Mouse (Mus musculus) adrenal gland, adult 2 months (tissue): ENCODE data around the gene Iqsec1. TPM values are rescaled to one million over a fixed set of nuclear protein-coding genes. Genes with fewer than 3 reads are reported as not detected.
A peak's percentile ranks its signal among the peaks of the same experiment; 100 is the strongest.

Experiments used
- DNase-seq: peaks from one replicate; pipeline ENCODE4 v3.0.0; 2021
- polyA plus RNA-seq: library from polyadenylated mRNA; depleted of rRNA; stranded (reverse); fragments of >200 nt; gene quantifications from 2 replicates; pipeline ENCODE4 v1.2.3, GENCODE M21; 2012
- total RNA-seq, 2 experiments: library from RNA; stranded (reverse); gene quantifications; 2 replicates each; pipeline ENCODE4 v1.2.3; 2021

Iqsec1 gene
- total and polyA plus RNA-seq, 3 experiments, result 101 to 168 (median 123) TPM

GRCm38 (mm10) chr6:90783176-90783575, 205.3 kb downstream of the Iqsec1 start:
- DNase-seq, result no peak

GRCm38 (mm10) chr6:90781921-90782770, 206.3 kb downstream of the Iqsec1 start:
- DNase-seq, result peak; percentile 66

GRCm38 (mm10) chr6:90780532-90780931, 208.0 kb downstream of the Iqsec1 start:
- no peak for DNase-seq

GRCm38 (mm10) chr6:90778841-90779240, 209.6 kb downstream of the Iqsec1 start:
- DNase-seq, result no peak

- DNase-seq, result no peak
Measured at GRCm38 (mm10) chr6:90777302-90777701, 211.2 kb downstream of the Iqsec1 start.

DNA sequence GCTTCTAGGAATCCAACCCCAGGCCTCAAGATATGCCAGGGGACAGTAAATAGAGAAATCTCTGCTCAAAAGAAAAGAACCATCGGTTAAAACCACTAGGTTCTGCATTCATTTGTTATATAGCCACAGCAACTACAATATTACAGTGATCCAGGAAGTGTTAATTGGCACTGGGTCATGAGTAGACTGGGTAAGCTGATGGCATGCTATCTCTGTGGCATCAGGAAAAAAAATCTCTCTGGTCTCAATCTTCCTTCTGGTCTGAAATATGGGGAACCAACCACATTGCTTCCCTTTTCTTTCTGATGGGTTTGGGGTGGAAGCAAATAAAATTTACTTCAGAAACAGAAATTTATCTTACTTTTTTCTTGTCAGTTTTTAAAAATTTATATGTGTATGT, 212.9 kb downstream of the Iqsec1 start:
- no peak for DNase-seq

DNA sequence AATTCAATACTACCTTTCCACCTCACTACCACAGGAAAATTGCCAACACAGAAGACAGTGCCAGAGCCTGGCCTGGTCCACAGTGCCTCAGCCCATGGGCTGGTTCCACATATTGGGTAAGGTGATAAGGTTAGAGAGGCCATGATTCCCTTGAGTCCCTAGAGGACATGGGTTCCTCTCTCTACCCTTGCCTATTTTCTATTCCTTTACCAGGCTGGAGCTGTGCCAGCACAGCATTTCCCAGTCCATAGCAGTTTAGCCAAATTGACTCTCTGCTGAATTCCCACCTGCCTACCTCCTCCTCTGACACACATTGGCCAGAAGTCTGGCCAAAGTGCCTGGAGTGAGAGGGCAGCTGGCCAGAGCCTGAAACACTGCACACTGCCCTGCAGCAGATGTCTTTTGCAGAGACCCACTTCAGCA, 214.7 kb downstream of the Iqsec1 start:
- DNase-seq, result no peak

GRCm38 (mm10) chr6:90772120-90772519, 216.4 kb downstream of the Iqsec1 start:
- no peak for DNase-seq

- DNase-seq, result no peak
Measured at GRCm38 (mm10) chr6:90768526-90768925, 220.0 kb downstream of the Iqsec1 start.

DNA sequence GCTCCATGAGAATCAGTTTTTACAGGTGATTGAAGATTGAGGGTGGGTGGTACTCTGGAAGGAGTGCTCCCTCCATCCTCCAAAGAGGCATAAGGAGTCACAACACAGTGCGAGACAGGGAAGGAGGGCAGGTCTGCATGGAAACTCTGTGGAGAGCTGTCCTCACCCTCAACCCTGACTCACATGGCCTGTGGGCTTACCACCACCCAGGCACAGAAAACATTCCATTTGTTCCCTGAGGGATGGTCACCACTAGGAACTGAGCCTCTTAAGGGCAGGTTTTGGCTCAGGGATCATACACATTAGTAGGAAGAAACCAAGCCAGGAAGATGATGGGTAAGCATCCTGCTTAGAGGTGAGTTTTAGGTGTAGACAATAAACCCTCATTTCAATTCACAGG, 220.6 kb downstream of the Iqsec1 start:
- no peak for DNase-seq

GRCm38 (mm10) chr6:90764753-90765152, 223.7 kb downstream of the Iqsec1 start:
- peak; percentile 19 for DNase-seq

DNA sequence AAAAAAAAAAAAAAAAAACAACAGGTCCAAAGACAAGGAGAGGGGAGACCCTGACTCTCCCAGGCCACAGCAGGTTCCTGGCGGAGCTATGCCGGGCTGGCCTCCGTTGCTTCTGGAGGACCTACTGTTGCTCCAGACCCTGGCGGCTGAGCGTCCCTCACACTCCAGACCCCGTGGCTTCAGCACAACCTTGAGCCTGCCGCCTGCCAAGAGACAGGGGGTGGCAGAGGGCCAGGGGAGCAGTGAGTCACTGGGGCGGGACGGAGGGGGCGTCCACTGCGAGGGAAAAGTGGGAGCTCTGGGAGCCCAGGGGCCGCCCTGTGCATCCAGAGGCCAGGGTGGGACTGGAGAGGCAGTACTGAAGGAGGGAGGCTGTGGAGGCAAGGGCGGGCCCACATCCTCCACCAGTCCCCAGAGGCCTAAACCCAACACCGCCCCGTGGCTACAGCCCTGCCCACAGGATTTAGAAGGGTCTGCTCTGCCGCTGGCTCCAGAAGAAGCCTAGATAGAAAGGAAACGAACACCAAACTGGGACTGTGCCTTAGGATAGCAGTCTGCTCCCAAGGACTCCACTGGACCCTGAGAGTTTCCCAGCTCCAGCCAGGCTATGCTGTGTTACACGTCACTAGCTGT, 224.4 kb downstream of the Iqsec1 start:
- peak; percentile 95 for DNase-seq

GRCm38 (mm10) chr6:90763295-90763694, 225.2 kb downstream of the Iqsec1 start:
- DNase-seq, result peak; percentile 30

DNA sequence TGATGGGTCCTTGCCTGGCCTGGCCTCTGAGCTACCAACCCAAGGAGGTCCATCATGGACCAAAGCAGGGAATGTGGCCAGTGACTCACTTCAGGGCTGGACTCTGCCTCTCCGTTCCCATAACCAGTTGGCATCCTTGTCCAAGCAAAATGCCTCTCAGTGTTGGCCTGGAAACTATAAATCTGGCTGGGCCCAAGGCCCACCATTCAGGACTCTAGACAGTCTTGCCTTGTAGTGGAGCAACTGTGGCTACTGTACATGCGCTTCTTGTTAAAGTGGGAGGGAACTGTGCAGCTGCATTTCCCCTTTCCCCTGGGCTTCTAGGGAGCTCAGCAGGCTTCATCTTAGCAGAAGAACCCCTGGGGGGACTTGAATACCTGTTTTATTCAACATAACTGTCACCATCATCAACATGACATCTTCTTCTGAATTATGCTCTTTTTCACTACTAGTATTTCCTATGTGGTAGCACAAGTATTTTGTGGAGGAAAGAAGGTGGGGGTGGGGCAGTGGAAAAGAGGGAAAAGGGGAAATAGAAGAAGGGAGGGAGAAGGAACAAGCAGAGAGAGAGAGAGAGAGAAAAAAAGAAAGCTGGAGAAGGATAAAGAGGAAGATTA, 226.3 kb downstream of the Iqsec1 start:
- DNase-seq, result peak; percentile 35

DNA sequence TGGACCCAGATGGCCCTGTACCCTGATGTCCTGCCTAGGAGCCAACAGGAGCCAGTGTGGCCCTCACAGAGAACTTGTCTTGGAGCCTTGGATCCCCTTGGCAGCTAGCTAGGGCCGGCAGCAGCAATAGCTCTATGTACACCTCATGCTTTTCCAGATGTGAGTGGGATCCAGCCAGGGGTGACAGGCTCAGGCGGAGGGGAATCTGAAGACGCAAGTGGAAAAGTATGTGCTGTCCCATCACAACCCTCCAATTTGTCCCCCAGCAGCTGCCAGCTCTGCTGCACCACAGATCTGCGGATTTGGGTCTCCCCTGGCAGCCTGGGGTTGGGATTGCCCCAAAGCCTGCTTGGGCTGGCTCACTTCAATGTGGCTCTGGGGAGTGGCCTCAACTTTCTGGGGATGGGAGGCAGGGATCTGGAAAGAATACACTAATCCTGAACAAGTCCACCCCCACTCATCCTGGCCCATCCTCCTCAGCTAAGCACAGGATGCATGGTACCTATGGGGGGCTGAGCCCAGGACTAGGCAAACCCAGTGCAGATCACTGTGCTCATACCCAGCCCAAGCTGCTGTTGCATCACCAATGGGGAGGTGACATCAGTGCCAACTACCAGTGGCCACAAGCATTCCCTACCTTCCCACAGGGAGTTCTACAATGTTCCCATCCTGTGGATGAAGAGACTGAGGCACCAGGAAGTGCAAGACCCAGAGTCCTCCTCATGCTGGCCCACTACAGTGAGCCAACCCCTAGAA, 227.0 kb downstream of the Iqsec1 start:
- peak; percentile 24 for DNase-seq

GRCm38 (mm10) chr6:90760886-90761285, 227.6 kb downstream of the Iqsec1 start:
- DNase-seq, result no peak

DNA sequence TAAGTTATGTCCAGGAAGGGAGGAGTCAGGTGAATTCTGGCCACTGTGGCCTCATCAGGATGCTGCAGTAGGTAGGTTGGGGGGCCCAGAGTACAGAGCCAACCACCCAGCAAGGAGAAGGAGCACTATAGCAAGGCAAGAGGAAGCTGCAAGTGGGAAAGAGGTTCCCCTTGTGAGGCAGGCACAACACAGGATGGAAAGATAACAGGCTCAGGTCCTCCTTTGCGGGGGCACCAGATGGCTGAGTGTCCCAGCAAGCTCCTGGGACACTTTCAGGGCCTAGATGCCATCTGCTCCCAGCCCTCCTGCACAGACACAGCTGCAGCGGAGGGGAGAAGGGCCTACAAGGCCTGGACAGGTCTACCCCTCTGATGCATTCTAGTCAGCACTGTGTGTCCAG, 228.7 kb downstream of the Iqsec1 start:
- peak; percentile 25 for DNase-seq

DNA sequence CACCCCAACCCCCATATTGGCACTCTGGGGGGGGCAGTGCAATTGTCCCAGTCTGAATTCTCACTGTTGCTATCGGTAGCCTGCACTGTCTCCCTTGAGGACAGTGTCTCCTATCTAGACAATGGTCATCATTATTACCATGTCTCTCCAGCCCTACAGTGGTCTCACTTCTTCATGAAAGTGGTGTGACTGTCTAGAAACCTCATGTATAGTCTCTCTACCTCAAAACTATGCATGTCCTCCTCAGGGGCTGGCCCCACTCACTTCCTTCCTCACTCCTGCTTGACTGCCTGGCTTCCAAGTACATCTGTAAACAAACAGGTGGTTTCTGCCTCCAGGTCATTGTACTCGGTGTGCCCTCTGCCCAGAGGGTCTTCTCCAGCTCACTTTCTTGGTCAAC, 230.3 kb downstream of the Iqsec1 start:
- no peak for DNase-seq

- DNase-seq, result peak; percentile 45
Measured at GRCm38 (mm10) chr6:90757427-90757883, 231.0 kb downstream of the Iqsec1 start.

DNA sequence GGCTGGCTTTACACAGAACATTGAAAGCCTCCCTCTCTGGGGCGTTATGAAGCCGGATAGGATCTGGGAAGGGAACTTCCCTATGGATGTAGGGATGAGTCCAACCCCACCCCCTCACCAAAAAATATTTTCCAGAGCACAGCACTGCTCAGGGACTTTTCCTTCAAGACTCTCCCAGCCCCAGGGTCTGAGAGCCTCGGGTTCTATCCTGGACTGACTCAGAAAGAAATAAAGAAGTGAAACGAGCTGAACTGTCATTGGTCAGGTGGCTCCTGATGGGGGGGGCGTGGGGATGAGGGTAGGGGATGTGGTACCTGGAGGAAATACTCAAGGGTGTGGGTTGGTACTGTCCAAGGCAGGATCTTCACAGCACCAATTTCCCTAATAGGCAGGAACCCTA, 231.9 kb downstream of the Iqsec1 start:
- no peak for DNase-seq

DNA sequence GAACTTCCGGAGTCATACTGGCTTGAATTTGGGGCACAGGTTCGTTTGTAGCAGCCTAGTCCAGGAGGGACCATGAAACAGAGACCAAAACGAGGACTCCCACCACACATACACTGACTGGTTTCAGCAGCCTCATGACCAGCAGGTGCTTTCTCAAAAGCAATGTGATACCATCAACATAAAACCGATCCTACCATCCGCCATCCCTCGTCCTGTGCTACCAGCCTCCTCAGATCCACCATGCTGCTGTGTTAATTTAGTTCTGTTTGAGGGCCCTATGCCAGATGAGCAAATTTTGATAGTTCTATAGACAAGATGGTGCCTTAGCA, 232.9 kb downstream of the Iqsec1 start:
- DNase-seq, result no peak

DNA sequence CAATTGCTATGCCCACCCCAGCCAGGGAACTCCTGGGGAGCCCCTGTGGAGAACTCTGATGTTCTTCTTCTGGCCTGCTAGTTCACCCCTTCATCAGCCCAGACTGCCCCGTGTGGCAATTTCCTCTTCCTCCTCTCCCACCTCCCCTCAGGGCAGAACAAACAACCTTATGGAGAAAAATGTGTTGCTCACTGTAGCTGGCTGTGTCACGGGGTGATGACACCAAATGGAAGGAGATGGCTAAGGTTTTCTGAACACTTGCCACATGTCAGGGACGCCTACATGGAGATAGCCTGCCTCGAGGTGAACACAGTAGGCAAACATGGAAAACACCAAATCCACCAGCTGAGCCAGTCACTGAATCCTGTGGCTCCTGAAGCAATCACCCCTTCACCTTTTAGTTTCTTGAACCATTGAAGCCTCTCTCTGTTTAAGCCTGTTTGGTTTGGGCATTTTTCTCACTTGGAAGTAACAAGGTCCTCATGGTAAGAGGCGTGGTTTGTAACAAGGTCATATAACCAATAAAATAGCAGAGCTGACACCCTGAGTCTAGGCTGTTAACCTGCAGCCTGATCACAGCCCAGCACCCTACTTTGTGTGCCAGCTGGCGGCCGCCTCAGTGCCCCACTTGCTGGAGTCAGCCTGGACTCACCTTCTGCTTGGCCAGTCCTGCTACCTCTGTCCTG, 233.4 kb downstream of the Iqsec1 start:
- peak; percentile 59 for DNase-seq
